Mouse (Mus musculus) testis, adult 2 months (tissue): Measurements from ENCODE around the gene Kcns1. TPM values are rescaled to one million over a fixed set of nuclear protein-coding genes. Genes with fewer than 3 reads are reported as not detected.

ENCODE experiments used
- H3K27ac ChIP-seq: fragments of 200-500 bp; 2 replicates; pipeline ENCODE4 v1.5.1; 2012; ENCODE audit warnings: low read depth, low read length; ENCODE audit not compliant: control insufficient read depth, insufficient read depth
- H3K27me3 ChIP-seq: fragments of 200-500 bp; 2 replicates; pipeline ENCODE4 v1.6.1; 2012; ENCODE audit warnings: mild to moderate bottlenecking, low read length, moderate library complexity; ENCODE audit not compliant: control insufficient read depth, insufficient read depth
- H3K36me3 ChIP-seq: fragments of 200-500 bp; 2 replicates; pipeline ENCODE4 v1.6.1; 2012; ENCODE audit warnings: mild to moderate bottlenecking, low read length; ENCODE audit not compliant: control insufficient read depth, insufficient read depth
- H3K4me1 ChIP-seq: fragments of 200-500 bp; 2 replicates; pipeline ENCODE4 v1.6.1; 2012; ENCODE audit warnings: low read length; ENCODE audit not compliant: control insufficient read depth, insufficient read depth
- H3K4me3 ChIP-seq: fragments of 200-500 bp; 2 replicates; pipeline ENCODE4 v1.5.1; 2012; ENCODE audit warnings: low read depth, mild to moderate bottlenecking, low read length, moderate library complexity, mixed read lengths; ENCODE audit not compliant: control insufficient read depth
- CTCF ChIP-seq: fragments of 200-500 bp; IDR thresholded peaks from 2 replicates; pipeline ENCODE4 v1.5.1; 2012; ENCODE audit warnings: low read depth, mild to moderate bottlenecking, inconsistent platforms, low read length, moderate library complexity; ENCODE audit not compliant: control insufficient read depth, insufficient read depth, insufficient replicate concordance
- POLR2A ChIP-seq: fragments of 200-500 bp; IDR thresholded peaks from 2 replicates; pipeline ENCODE4 v1.6.1; 2012; ENCODE audit warnings: low read depth, mild to moderate bottlenecking, inconsistent platforms, low read length, moderate library complexity; ENCODE audit not compliant: control insufficient read depth
- polyA plus RNA-seq: library from polyadenylated mRNA; depleted of rRNA; stranded (reverse); fragments of >200 nt; gene quantifications from 2 replicates; pipeline ENCODE4 v1.2.3, GENCODE M21; 2012

Gene Kcns1
- polyA plus RNA-seq, 1 experiment = 0.67 TPM

GRCm38 (mm10) chr2:164136393-164136792 is 34.5 kb downstream of the Kcns1 start:
- Histone ChIP-seq H3K4me1 (no peaks in the 10 kb centered on the region), H3K36me3 (peaks cover 1% of the 10 kb centered on the region), H3K27me3 (no peaks in the 10 kb centered on the region), H3K4me3 (no peak overlapping the region), H3K27ac (no peak overlapping the region)
- TF ChIP-seq CTCF (no peak), POLR2A (no peak)

- H3K4me1 ChIP-seq = no peaks in the 10 kb centered on the region
- TF ChIP-seq POLR2A (no peak), CTCF (no peak)
- H3K4me3 ChIP-seq = no peak overlapping the region
- no peak overlapping the region for H3K27ac ChIP-seq
- peaks cover 1% of the 10 kb centered on the region for H3K36me3 ChIP-seq
- no peaks in the 10 kb centered on the region for H3K27me3 ChIP-seq
Observed at GRCm38 (mm10) chr2:164135367-164135766, 35.5 kb downstream of the Kcns1 start.

GRCm38 (mm10) chr2:164134563-164134962 is 36.4 kb downstream of the Kcns1 start:
- Histone ChIP-seq H3K27ac (no peak overlapping the region), H3K4me1 (no peaks in the 10 kb centered on the region), H3K27me3 (no peaks in the 10 kb centered on the region), H3K4me3 (peak overlapping the region; percentile 76), H3K36me3 (peaks cover 1% of the 10 kb centered on the region)
- TF ChIP-seq POLR2A (no peak), CTCF (peak; percentile 42; the same call in 1 of the 2 replicates)

GRCm38 (mm10) chr2:164131586-164131985 is 39.3 kb downstream of the Kcns1 start:
- Histone ChIP-seq H3K27ac (no peak overlapping the region), H3K36me3 (peaks cover 1% of the 10 kb centered on the region), H3K4me1 (no peaks in the 10 kb centered on the region), H3K4me3 (no peak overlapping the region), H3K27me3 (no peaks in the 10 kb centered on the region)
- TF ChIP-seq POLR2A = no peak
- TF ChIP-seq CTCF = no peak

- Histone ChIP-seq H3K27ac (no peak overlapping the region), H3K36me3 (no peaks in the 10 kb centered on the region; the same call in 1 of the 2 replicates), H3K27me3 (no peaks in the 10 kb centered on the region), H3K4me1 (no peaks in the 10 kb centered on the region), H3K4me3 (no peak overlapping the region)
- TF ChIP-seq POLR2A = no peak
- TF ChIP-seq CTCF = no peak
Observed at GRCm38 (mm10) chr2:164128576-164129411, 42.1 kb downstream of the Kcns1 start.

GRCm38 (mm10) chr2:164127297-164127696 is 43.6 kb downstream of the Kcns1 start:
- TF ChIP-seq CTCF = no peak
- no peak for TF ChIP-seq POLR2A
- H3K27ac ChIP-seq = no peak overlapping the region
- no peaks in the 10 kb centered on the region for H3K27me3 ChIP-seq
- no peaks in the 10 kb centered on the region for H3K4me1 ChIP-seq
- no peak overlapping the region for H3K4me3 ChIP-seq
- H3K36me3 ChIP-seq = no peaks in the 10 kb centered on the region; the same call in 1 of the 2 replicates

- Histone ChIP-seq H3K4me3 (no peak overlapping the region), H3K4me1 (no peaks in the 10 kb centered on the region), H3K27me3 (no peaks in the 10 kb centered on the region), H3K36me3 (no peaks in the 10 kb centered on the region; the same call in 1 of the 2 replicates), H3K27ac (no peak overlapping the region)
- TF ChIP-seq CTCF = no peak
- no peak for TF ChIP-seq POLR2A
Observed at GRCm38 (mm10) chr2:164126533-164126955, 44.4 kb downstream of the Kcns1 start.

- TF ChIP-seq POLR2A (no peak), CTCF (no peak)
- H3K36me3 ChIP-seq = no peaks in the 10 kb centered on the region; the same call in 1 of the 2 replicates
Observed at GRCm38 (mm10) chr2:164123169-164123766, 47.6 kb downstream of the Kcns1 start.

More at GRCm38 (mm10) chr2:164123169-164123766, 47.6 kb downstream of the Kcns1 start:
- H3K4me3 ChIP-seq = no peak overlapping the region
- no peaks in the 10 kb centered on the region for H3K27me3 ChIP-seq
- no peaks in the 10 kb centered on the region for H3K4me1 ChIP-seq
- H3K27ac ChIP-seq = no peak overlapping the region
